Mouse (Mus musculus) inflammation-experienced regulatory T-cells, adult 6 months (primary cell): Measurements from ENCODE around the gene Igsf23. TPM values are rescaled to one million over a fixed set of nuclear protein-coding genes. Genes with fewer than 3 reads are reported as not detected.
"Not testable (repeated sequence)": the region's sequence is repeated elsewhere in the genome, so short reads cannot be mapped to it uniquely, and the experiment has no call there.

Experiments used
- ATAC-seq: one replicate; pipeline ENCODE4 v1.8.0; 2017
- polyA plus RNA-seq, 3 experiments: library from polyadenylated mRNA; unstranded; fragments of 100-300 nt; shearing (Covaris generic); gene quantifications; one replicate each; pipeline ENCODE4 v1.2.1; 2017

Igsf23 gene
- polyA plus RNA-seq, 3 experiments from 2014 or later, result 3.3 to 8.4 (median 5.5) TPM

DNA sequence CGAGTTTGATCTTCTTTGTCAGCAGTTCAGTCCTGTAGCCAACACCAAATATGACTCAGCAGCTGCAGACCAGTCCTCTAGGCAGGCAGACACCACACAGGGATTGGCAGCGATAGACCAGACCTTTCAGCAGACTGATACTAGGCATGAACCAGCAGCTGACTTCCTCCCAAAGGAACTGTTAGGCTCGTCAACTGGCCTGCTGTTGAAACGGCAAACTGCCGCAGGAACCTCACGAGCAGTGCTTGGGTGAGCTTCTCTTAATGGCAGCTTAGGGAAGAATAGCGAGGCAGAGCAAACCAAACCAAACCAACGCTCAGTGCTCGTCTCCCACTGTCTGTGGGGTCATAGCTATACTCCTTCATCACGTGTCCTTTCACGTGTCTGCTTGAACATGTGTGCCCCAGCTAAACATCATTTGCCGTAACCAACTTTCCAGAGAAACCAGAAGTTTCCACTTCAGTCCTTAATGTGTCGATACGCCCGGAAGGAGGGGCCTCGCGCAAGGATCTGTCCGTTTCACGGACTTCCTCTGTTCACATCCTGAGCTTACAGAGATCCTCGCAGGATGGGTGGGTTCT is 15.3 kb downstream of the Igsf23 start:
- ATAC-seq, result no peak

DNA sequence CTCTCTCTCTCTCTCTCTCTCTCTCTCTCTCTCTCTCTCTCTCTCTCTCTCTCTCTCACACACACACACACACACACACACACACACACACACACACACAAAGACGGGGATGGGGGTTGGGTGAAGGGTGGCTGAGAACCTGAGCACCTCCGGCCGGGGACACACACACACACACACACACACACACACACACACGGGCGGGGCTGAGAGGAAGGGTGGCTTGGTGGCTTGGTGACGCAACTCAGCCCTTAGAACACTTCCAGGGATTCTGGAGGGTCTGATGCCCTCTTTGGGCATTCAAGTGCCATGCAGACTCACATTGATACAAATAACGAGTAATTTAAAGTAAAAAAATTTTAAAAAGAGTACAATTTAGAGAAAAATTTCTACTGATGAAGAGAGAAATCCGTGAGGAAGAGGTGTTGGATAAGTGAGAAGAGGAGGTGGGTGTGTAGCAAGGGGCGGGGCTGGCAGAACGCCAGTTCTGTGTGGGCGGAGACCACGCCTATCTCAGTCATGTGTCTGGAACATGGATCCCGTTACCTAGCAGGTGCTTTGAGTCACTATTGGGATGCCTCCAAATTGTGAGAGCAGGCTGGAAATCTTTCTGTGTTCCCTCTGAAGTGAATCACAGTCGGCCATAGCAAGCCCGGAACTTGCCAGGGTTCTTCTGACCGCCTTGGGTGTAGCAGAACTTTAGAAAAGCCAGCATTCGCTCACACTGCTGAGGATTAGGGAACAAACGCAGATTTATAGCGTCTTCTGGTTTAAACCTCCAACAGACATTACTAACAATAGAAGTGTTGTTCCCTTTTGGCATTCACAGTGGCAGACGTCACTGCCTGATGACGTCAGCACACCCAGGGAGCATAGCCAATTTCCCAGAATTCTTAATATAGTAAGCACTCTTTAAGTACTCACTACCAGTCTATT is 17.4 kb downstream of the Igsf23 start:
- peak; percentile 60 for ATAC-seq

- peak; percentile 76 for ATAC-seq
Measured at GRCm38 (mm10) chr7:19932133-19932876, 18.3 kb downstream of the Igsf23 start.

DNA sequence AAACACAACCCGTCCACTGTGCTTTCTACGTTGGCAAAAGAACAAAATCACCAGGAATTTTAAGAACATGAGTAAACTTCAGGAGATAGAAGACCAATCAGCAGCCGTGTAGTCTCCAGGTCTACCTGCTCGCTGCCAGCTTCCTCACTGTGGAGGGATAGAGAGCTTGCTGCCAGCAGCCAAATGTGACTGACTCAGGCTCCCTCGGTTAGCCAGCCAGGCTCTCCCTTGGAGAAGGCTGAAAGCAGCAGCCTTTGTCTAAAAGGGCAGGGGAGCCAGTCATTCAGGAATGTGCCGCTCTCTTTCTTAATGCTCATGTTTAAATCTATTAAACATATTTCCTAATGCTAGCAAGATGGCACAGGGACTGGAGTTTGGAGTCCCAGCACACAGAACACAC is 20.1 kb downstream of the Igsf23 start:
- ATAC-seq, result not testable (repeated sequence)

- ATAC-seq, result no peak
Measured at GRCm38 (mm10) chr7:19928486-19928885, 22.1 kb downstream of the Igsf23 start.

- peak; percentile 75 for ATAC-seq
Measured at GRCm38 (mm10) chr7:19926849-19927480, 23.6 kb downstream of the Igsf23 start.

DNA sequence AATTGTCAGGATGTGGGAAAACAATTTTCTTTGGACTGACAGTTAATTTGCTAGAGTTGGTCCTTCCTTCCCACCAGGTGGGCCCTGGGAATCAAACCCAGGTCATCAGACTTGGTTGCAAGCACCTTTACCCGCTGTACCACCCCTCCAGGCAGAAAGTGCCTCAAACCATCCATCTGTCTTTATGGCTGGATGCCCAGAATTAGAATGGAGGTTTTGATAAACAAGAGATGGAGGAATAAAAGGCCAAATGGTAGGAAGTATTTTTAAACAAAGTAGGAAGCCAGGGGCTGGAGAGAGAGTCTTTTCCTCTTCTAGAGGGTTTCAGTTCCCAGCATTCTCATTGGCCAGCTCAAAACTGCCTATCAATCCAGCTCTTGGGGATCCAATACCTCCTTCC is 25.2 kb downstream of the Igsf23 start:
- ATAC-seq, result no peak

- ATAC-seq, result no peak
Measured at GRCm38 (mm10) chr7:19923797-19924196, 26.8 kb downstream of the Igsf23 start.

DNA sequence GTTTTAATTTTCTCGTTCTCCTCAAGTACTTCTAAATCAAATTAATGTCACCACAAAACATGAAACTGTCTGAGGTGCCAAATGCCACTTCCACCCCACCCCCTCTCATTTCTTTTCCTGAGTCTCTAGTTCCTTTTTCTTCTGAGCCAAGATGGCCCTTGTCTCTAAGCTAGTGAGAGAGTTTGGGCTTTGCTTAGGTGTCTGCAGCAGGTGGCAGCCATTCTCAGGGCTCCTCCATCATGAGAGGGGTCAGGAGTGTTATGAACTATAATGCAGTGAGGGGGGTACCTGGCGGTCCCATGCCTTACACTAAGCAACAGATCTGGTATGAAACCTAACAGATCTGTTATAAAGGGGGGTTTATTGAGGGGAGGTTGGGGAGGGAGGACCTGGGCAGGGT is 27.2 kb downstream of the Igsf23 start:
- no peak for ATAC-seq

GRCm38 (mm10) chr7:19920506-19921261 is 29.9 kb downstream of the Igsf23 start, which contains the start of gene Pvr:
Gene Pvr (minus strand): TSS chr7:19921160.
- peak; percentile 73 for ATAC-seq

GRCm38 (mm10) chr7:19920166-19920505 is 30.4 kb downstream of the Igsf23 start:
- ATAC-seq, result no peak

- no peak for ATAC-seq
Measured at GRCm38 (mm10) chr7:19914558-19914957, 36.0 kb downstream of the Igsf23 start.

DNA sequence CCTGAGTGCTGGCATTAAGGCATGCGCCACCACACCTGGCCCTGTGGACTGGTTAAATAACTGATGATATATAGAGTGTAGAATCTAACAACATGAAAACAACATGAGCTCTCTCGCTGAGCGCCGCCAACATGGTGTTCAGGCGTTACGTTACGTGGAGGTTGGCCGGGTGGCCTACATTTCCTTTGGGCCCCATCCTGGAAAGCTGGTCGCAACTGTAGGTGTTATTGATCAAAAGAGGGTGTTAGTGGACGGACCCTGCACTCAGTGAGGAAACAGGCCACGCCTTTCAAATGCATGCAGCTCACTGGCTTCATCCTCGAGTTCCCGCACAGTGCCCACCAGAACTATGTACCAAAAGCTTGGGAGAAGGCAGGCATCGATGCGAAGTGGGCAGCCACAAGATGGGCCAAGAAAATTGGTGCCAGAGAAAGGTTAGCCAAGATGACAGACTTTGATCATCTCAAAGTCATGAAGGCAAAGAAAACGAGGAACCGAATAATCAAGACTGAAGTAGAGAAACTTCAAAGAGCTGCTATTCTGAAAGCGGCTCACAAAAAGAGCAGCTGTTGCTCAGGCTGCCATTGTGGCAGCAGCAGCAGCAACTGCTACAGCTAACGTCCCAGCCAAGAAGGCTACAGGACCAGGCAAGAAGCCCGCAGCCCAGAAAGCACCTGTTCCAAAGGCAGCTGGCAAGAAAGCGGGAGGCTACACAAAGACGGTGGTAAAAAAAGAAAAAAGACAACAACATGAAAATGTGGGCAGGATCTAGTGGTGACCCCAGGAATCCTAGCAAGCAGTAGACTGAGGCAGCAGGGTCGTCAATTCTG is 38.6 kb downstream of the Igsf23 start:
- ATAC-seq, result no peak

DNA sequence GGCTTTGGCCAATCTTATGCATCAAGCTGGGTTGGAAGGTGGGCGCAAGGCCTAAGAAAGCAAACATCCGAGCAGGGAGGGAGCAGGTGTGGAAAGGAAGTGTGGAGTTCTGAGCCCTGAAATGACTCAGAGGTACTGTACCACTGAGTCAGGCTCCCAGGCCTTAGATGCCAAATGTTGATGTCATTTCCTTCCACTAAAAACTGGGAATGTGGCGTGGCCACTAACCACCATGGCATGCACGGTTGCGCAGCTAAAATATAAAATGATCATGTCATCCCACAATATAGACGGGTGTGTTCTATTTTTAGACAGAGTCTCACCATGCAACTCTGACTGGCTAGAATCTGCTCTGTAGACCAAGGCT is 39.3 kb downstream of the Igsf23 start:
- ATAC-seq, result no peak

GRCm38 (mm10) chr7:19910421-19911291 is 39.9 kb downstream of the Igsf23 start:
- ATAC-seq, result peak; percentile 73

GRCm38 (mm10) chr7:19889881-19890280 is 60.7 kb downstream of the Igsf23 start:
- no peak for ATAC-seq

- no peak for ATAC-seq
Measured at GRCm38 (mm10) chr7:19887849-19888248, 62.7 kb downstream of the Igsf23 start, which contains the start of gene Ceacam19. Gene Ceacam19 (minus strand): TSS chr7:19887965.
